14 mouse cellular contexts compared by ENCODE assay signal in genomic region chr10:99913846-99914187, GRCm38 (mm10).
A peak's percentile ranks its signal among the peaks of the same experiment; 100 is the strongest.
DNase-seq lines count a peak whose midpoint lies in the region; ATAC-seq and TF ChIP-seq lines count a peak whose summit lies in the region.
"Had no signal": no experiment of that assay in that cellular context is flagged by ENCODE, and none has a peak within 500 bp of the region (broad histone marks: within the 10 kb centered on the region; RNA-seq: fewer than 3 reads in every experiment).

No protein-coding gene starts in this region.

- no peaks in the 10 kb centered on the region for H3K4me1 ChIP-seq in heart, postnatal 0 days (ENCODE audit: control insufficient read depth, insufficient read depth)
- no peaks in the 10 kb centered on the region for H3K4me1 ChIP-seq in lung, embryonic 16.5 days (replicated peaks; ENCODE audit: control insufficient read depth, insufficient read depth, low read length)
- no peaks in the 10 kb centered on the region for H3K4me1 ChIP-seq in stomach, postnatal 0 days (replicated peaks; ENCODE audit: control insufficient read depth, insufficient read depth)
- H3K4me1 ChIP-seq: forebrain, embryonic 12.5 days; limb, embryonic 12.5 days had no signal

- H3K9ac ChIP-seq in heart, postnatal 0 days (replicated peaks; ENCODE audit: low read depth, low read length): peak overlapping the region; percentile 54; the same call in 1 of the 2 replicates
- peak overlapping the region; percentile 56; the same call in 1 of the 2 replicates for H3K9ac ChIP-seq in lung, embryonic 16.5 days (ENCODE audit: low read length)
- no peak overlapping the region for H3K9ac ChIP-seq in stomach, postnatal 0 days (ENCODE audit: low read length)
- H3K9ac ChIP-seq: forebrain, embryonic 12.5 days; limb, embryonic 12.5 days had no signal

- no peak for TF ChIP-seq CTCF in heart, postnatal 0 days (IDR thresholded peaks at IDR 0.05; ENCODE audit: low read depth)
- TF ChIP-seq CTCF in stomach, postnatal 0 days (IDR thresholded peaks at IDR 0.05; ENCODE audit: low read depth): no peak

- no peaks in the 10 kb centered on the region for H3K36me3 ChIP-seq in heart, postnatal 0 days (replicated peaks; ENCODE audit: control insufficient read depth, insufficient read depth, low read length)
- H3K36me3 ChIP-seq in lung, embryonic 16.5 days (ENCODE audit: control insufficient read depth, insufficient read depth, low read length): no peaks in the 10 kb centered on the region
- no peaks in the 10 kb centered on the region for H3K36me3 ChIP-seq in stomach, postnatal 0 days (ENCODE audit: control insufficient read depth, insufficient read depth, low read length)
- H3K36me3 ChIP-seq: forebrain, embryonic 12.5 days; limb, embryonic 12.5 days had no signal

- 61% methylated on average over 4 of the region's 4 CpGs for WGBS in heart, postnatal 0 days
- WGBS in lung, embryonic 16.5 days: 39% methylated on average over 4 of the region's 4 CpGs
- 51% methylated on average over 4 of the region's 4 CpGs for WGBS in stomach, postnatal 0 days

- no peak for DNase-seq in heart, postnatal 0 days (ENCODE audit: low spot score)
- DNase-seq in heart, adult 18-20 months: no peak
- DNase-seq in lung, postnatal 25 days (ENCODE audit: low spot score): no peak
- DNase-seq in kidney, postnatal 4 days: peak; percentile 11 to 22
- no peak for DNase-seq in stomach, postnatal 0 days (ENCODE audit: low spot score)
- no peak for DNase-seq in urinary bladder, postnatal 36 days (ENCODE audit: low spot score in 2 of 2)
- DNase-seq: cerebellum, adult 11-12 months; gastrocnemius, postnatal 10 days; right cerebral cortex, postnatal 4 days had no signal

- ATAC-seq in heart, postnatal 0 days (ENCODE audit: insufficient read depth, low read depth): no peak
- ATAC-seq in lung, embryonic 16.5 days (ENCODE audit: low read depth): peak; percentile 48; the same call in 1 of the 2 replicates
- ATAC-seq in stomach, postnatal 0 days (ENCODE audit: low FRiP score, low TSS enrichment): no peak
- ATAC-seq: hindbrain, postnatal 0 days had no signal

- H3K4me3 ChIP-seq in heart, postnatal 0 days (ENCODE audit: low read depth, low read length): peak overlapping the region; percentile 48
- H3K4me3 ChIP-seq in lung, embryonic 16.5 days (ENCODE audit: low read length): peak overlapping the region; percentile 52
- H3K4me3 ChIP-seq in stomach, postnatal 0 days (ENCODE audit: low read depth, low read length): peak overlapping the region; percentile 41
- H3K4me3 ChIP-seq: forebrain, embryonic 12.5 days; limb, embryonic 12.5 days had no signal

- peak overlapping the region; percentile 58 for H3K4me2 ChIP-seq in heart, postnatal 0 days (ENCODE audit: low read depth, low read length)
- peak overlapping the region; percentile 57 for H3K4me2 ChIP-seq in lung, embryonic 16.5 days (ENCODE audit: low read depth, low read length)
- H3K4me2 ChIP-seq in stomach, postnatal 0 days (replicated peaks; ENCODE audit: low read depth): peak overlapping the region; percentile 47
- H3K4me2 ChIP-seq: forebrain, embryonic 12.5 days; midbrain, embryonic 11.5 days had no signal

- no peaks in the 10 kb centered on the region for H3K9me3 ChIP-seq in heart, postnatal 0 days (replicated peaks; ENCODE audit: control insufficient read depth, low read length)
- H3K9me3 ChIP-seq in lung, embryonic 16.5 days (ENCODE audit: control insufficient read depth, low read length): no peaks in the 10 kb centered on the region
- no peaks in the 10 kb centered on the region for H3K9me3 ChIP-seq in stomach, postnatal 0 days (ENCODE audit: control insufficient read depth, low read length)
- H3K9me3 ChIP-seq: forebrain, embryonic 12.5 days; limb, embryonic 12.5 days had no signal

- H3K27me3 ChIP-seq in heart, postnatal 0 days (ENCODE audit: control insufficient read depth, insufficient read depth, low read length): no peaks in the 10 kb centered on the region
- H3K27me3 ChIP-seq in lung, embryonic 16.5 days (ENCODE audit: control insufficient read depth, insufficient read depth, low read depth, low read length): no peaks in the 10 kb centered on the region
- H3K27me3 ChIP-seq in stomach, postnatal 0 days (ENCODE audit: control insufficient read depth, insufficient read depth, low read length): no peaks in the 10 kb centered on the region
- H3K27me3 ChIP-seq: limb, embryonic 12.5 days had no signal

- TF ChIP-seq EP300 in heart, postnatal 0 days (IDR thresholded peaks at IDR 0.05; ENCODE audit: low read depth): no peak
- TF ChIP-seq EP300 in stomach, postnatal 0 days (optimal IDR thresholded peaks at IDR 0.05): no peak

- H3K27ac ChIP-seq in heart, postnatal 0 days (ENCODE audit: low read depth): no peak overlapping the region
- peak overlapping the region; percentile 93 for H3K27ac ChIP-seq in lung, embryonic 16.5 days (ENCODE audit: low read length)
- H3K27ac ChIP-seq in stomach, postnatal 0 days (replicated peaks): no peak overlapping the region
- H3K27ac ChIP-seq: forebrain, embryonic 12.5 days; hindbrain, postnatal 0 days; limb, embryonic 12.5 days had no signal

Comparison
In these comparisons a context has a peak if more than half of its experiments do, and no peak if none do; other contexts are left out.
1. DNase-seq: peak in kidney, postnatal 4 days (2 of 2); none in heart, postnatal 0 days (single experiment), heart, adult 18-20 months (0 of 2), lung, postnatal 25 days (single experiment), stomach, postnatal 0 days (single experiment) and urinary bladder, postnatal 36 days (0 of 2).
2. Peak in every context shown above with its lines, with median percentiles within 50 percentile points of each other: H3K4me2 ChIP-seq and H3K4me3 ChIP-seq.